Mouse (Mus musculus) heart, adult 2 months (tissue): ENCODE data around the gene Vps13d. TPM values are rescaled to one million over a fixed set of nuclear protein-coding genes. Genes with fewer than 3 reads are reported as not detected.
"Not testable (repeated sequence)": the region's sequence is repeated elsewhere in the genome, so short reads cannot be mapped to it uniquely, and the experiment has no call there.

Source experiments
- DNase-seq, 2 experiments: peaks; one replicate each; pipeline ENCODE4 v3.0.0; 2021
- H3K27ac ChIP-seq: fragments of 200-600 bp; 2 replicates; pipeline ENCODE4 v1.8.1; 2022
- H3K27me3 ChIP-seq: fragments of 200-500 bp; 2 replicates; pipeline ENCODE4 v1.6.1; 2012; ENCODE audit warnings: mild to moderate bottlenecking, low read length, inconsistent platforms, mixed read lengths; ENCODE audit not compliant: control insufficient read depth, insufficient read depth
- H3K36me3 ChIP-seq: fragments of 200-500 bp; 2 replicates; pipeline ENCODE4 v1.6.1; 2012; ENCODE audit warnings: low read length, inconsistent platforms; ENCODE audit not compliant: control insufficient read depth, insufficient read depth
- H3K4me1 ChIP-seq: fragments of 200-500 bp; 2 replicates; pipeline ENCODE4 v1.6.1; 2011; ENCODE audit warnings: low read length; ENCODE audit not compliant: control insufficient read depth, insufficient read depth
- H3K4me3 ChIP-seq: fragments of 200-600 bp; 2 replicates; pipeline ENCODE4 v1.8.1; 2022
- H3K79me2 ChIP-seq: fragments of 200-500 bp; replicated peaks from 2 replicates; pipeline ENCODE4 v1.6.1; 2012; ENCODE audit warnings: mild to moderate bottlenecking, inconsistent platforms, low read length, moderate library complexity, mixed read lengths; ENCODE audit not compliant: control insufficient read depth, insufficient read depth
- H3K9ac ChIP-seq: fragments of 200-500 bp; 2 replicates; pipeline ENCODE4 v1.6.1; 2012; ENCODE audit warnings: low read depth, mild to moderate bottlenecking, control low read depth, inconsistent platforms, low read length, mixed read lengths
- CTCF ChIP-seq: fragments of 200-600 bp; IDR thresholded peaks from 2 replicates; pipeline ENCODE4 v1.8.1; 2022; ENCODE audit warnings: antibody characterized with exemption, mild to moderate bottlenecking, moderate library complexity
- EP300 ChIP-seq: fragments of 200-500 bp; IDR thresholded peaks from 2 replicates; pipeline ENCODE4 v1.6.1; 2011; ENCODE audit warnings: low read depth, low read length, control low read depth; ENCODE audit not compliant: insufficient read depth
- POLR2A ChIP-seq: fragments of 200-500 bp; IDR thresholded peaks from 2 replicates; pipeline ENCODE4 v1.6.1; 2011; ENCODE audit warnings: mild to moderate bottlenecking, low read depth, low read length, control low read depth; ENCODE audit not compliant: insufficient read depth
- WGBS: fragments of 180-500 bp; shearing (Covaris S2); methylation state at CpG from one replicate; pipeline ENCODE4 v1.1.7; 2018; 5-methylcytosine and 5-hydroxymethylcytosine counted together
- intact Hi-C: fragments of 180-260 bp; cut with DNase I; formaldehyde crosslinking; loops from one replicate; pipeline ENCODE4 v1.15.1; 2025
- polyA plus RNA-seq: library from polyadenylated mRNA; depleted of rRNA; stranded (reverse); fragments of >200 nt; gene quantifications from 2 replicates; pipeline ENCODE4 v1.2.3, GENCODE M21; 2012
- total RNA-seq, 2 experiments: library from RNA; stranded (reverse); gene quantifications; 2 replicates each; pipeline ENCODE4 v1.2.3; 2021

Gene Vps13d
- total and polyA plus RNA-seq, 3 experiments: 24.8 to 77.1 (median 65.8) TPM

DNA sequence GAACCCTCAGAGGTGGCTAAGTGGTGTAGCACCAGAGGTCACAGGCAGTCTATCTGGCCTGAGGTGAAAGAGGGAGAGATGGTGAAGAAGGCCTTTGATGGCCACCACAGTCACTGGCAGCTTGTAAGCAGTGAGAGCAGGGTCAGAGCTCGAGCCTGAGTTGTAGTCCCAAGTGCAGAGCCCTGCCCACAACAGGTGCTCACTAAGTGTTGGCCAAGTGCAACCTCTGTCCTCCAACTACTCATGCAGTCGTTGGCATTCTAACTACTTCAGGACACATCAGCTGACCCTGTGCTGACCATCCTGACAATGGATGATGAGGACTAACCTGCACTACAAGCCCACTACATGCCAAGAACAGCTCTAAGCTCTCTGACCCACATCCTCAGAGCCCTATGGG, 7.2 kb downstream of the Vps13d start:
- no peak overlapping the region for H3K4me3 ChIP-seq
- WGBS: 48% methylated on average over 2 of the region's 2 CpGs
- no peak overlapping the region for H3K27ac ChIP-seq
- peaks cover 6% of the 10 kb centered on the region for H3K79me2 ChIP-seq
- no peaks in the 10 kb centered on the region for H3K27me3 ChIP-seq
- TF ChIP-seq CTCF (no peak), EP300 (no peak)
- H3K9ac ChIP-seq: no peak overlapping the region
- no peak for DNase-seq
- H3K4me1 ChIP-seq: peaks cover 9% of the 10 kb centered on the region
- H3K36me3 ChIP-seq: peaks cover 23% of the 10 kb centered on the region
- intact Hi-C loops: no loop called here

DNA sequence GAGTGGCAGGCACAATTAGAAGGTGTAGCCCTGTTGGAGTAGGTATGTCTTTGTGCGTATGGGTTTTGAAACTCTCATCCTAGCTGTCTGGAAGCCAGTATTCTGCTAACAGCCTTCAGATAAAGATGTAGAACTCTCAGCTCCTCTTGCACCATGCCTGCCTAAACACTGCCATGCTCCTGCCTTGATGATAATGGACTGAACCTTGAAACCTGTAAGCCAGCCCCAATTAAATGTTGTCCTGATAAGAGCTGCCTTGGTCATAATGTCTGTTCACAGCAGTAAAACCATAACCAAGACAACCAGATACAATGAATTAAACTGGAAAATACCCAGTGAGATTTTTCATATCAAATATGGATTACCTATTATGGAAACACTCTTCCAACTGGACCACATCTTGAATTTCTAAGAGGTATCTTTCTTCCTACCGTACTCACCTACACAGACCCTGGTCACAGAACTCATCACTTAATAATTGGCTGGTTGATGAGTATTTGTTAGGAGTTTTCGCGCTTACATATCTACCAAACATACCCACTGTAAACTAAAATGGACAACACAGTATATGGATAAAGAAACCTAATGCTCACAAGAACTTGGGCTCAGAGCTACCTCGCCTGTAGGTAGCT, 15.8 kb downstream of the Vps13d start:
- H3K27ac ChIP-seq: no peak overlapping the region
- WGBS: 96% methylated on average over 5 of the region's 5 CpGs
- no peak overlapping the region for H3K9ac ChIP-seq
- no peaks in the 10 kb centered on the region for H3K4me1 ChIP-seq
- H3K27me3 ChIP-seq: no peaks in the 10 kb centered on the region
- peaks cover 11% of the 10 kb centered on the region for H3K36me3 ChIP-seq
- intact Hi-C loops: loop anchor here (2.0 kb wide), 1 partner anchor 28 kb away; no protein-coding TSS in a partner anchor
- DNase-seq: no peak
- TF ChIP-seq POLR2A: no peak
- no peak for TF ChIP-seq CTCF
- no peak for TF ChIP-seq EP300
- no peak overlapping the region for H3K4me3 ChIP-seq
- H3K79me2 ChIP-seq: peaks cover 5% of the 10 kb centered on the region; the same call in 1 of the 2 replicates

DNA sequence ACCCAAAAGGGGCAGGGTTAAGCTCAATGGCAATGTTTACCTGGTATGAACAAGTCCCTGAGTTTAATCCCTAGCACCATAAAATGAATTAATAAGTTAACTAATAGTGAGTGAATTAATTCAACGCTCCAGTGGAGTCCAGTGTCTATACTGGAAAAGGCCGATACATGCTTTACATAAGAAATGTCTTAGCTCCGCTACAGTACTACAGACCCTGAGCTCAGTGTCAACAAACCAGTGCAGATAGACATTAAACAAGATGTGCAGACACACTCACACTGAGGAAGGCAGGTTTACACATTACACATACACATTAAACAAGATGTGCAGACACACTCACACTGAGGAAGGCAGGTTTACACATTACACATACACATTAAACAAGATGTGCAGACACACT, 29.3 kb downstream of the Vps13d start:
- not testable (repeated sequence) for H3K27me3 ChIP-seq, H3K79me2 ChIP-seq, H3K27ac ChIP-seq, H3K36me3 ChIP-seq, H3K4me1 ChIP-seq, DNase-seq, H3K4me3 ChIP-seq, H3K9ac ChIP-seq
- intact Hi-C loops: loop anchor here (10.0 kb wide), 1 partner anchor 401 kb away; no protein-coding TSS in a partner anchor
- 96% methylated on average over 3 of the region's 3 CpGs for WGBS

DNA sequence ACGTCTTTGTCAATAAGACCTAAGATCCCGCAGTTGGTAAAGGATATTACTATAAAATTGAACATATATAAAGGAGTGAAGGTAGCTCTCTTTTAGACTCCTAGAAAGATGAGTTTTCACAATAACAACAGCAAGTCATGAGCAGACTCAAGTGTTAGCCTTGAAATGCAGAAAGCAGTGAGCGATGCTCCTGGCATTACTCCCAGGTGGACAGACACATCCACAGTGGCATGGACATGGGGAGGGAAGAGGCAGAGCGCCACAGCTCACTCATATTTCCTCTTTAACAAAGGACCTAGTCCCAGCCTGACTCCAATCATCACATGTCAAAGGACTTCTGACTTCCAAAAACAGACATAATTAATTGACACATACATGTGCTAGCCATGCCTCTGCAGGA, 30.7 kb downstream of the Vps13d start:
- Histone ChIP-seq H3K9ac (no peak overlapping the region), H3K4me1 (no peaks in the 10 kb centered on the region), H3K27me3 (no peaks in the 10 kb centered on the region), H3K36me3 (no peaks in the 10 kb centered on the region; the same call in 1 of the 2 replicates), H3K27ac (no peak overlapping the region), H3K4me3 (no peak overlapping the region), H3K79me2 (no peaks in the 10 kb centered on the region)
- TF ChIP-seq CTCF (no peak), POLR2A (no peak)
- DNase-seq: no peak
- intact Hi-C loops: loop anchor here (10.0 kb wide), 1 partner anchor 399 kb away; no protein-coding TSS in a partner anchor
- WGBS: 91% methylated on average over 4 of the region's 4 CpGs

DNA sequence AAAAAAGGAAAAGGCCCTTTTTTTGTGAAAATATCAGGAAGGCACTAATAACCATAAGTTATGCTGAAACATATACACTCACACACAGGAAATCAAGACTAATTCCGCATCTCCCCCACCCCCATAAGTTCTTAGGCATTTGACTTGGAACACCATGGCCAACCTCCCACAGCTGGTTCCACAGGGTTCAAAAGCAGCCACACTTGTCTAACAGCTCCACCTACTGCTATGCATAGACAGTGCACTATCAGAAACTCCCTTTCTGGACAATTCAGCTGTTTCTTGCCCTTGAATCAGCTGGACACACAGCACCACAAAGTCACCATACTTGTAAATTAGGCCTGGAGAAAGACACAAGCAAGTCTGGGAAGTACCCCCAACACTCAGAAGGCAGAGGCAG, 33.6 kb downstream of the Vps13d start:
- H3K4me3 ChIP-seq: no peak overlapping the region
- no peak overlapping the region for H3K27ac ChIP-seq
- no peaks in the 10 kb centered on the region for H3K79me2 ChIP-seq
- WGBS: 79% methylated on average over 1 of the region's 1 CpGs
- intact Hi-C loops: loop anchor here (10.0 kb wide), 1 partner anchor 396 kb away; no protein-coding TSS in a partner anchor
- H3K36me3 ChIP-seq: no peaks in the 10 kb centered on the region; the same call in 1 of the 2 replicates
- H3K9ac ChIP-seq: no peak overlapping the region
- no peak for TF ChIP-seq EP300
- TF ChIP-seq CTCF: peak; percentile 59
- H3K4me1 ChIP-seq: no peaks in the 10 kb centered on the region
- DNase-seq: no peak
- no peaks in the 10 kb centered on the region for H3K27me3 ChIP-seq

DNA sequence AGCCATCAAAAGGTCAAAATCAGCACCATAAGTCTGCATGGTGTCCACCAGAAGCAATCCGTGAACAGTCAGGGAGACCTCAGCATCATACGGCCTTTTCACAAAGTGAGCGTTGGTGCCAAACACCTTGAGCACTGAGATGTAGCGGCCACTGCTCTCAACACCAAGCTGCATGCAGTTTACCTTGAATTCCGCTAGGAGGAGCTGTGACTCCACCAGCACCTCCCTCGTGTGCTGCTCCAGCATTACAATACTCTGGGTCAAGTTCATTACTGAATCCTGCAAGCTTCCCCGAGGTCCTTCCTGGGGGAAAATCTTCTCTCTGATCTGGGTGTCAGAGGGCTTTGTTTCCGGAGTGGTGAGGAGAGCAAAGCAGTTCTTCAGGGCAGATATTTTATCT, 38.8 kb downstream of the Vps13d start:
- H3K27ac ChIP-seq: no peak overlapping the region
- H3K4me3 ChIP-seq: no peak overlapping the region
- H3K79me2 ChIP-seq: no peaks in the 10 kb centered on the region
- H3K9ac ChIP-seq: no peak overlapping the region
- no peaks in the 10 kb centered on the region for H3K4me1 ChIP-seq
- intact Hi-C loops: loop anchor here (2.0 kb wide), 2 partner anchors 131 to 139 kb away; no protein-coding TSS in a partner anchor
- peaks cover 2% of the 10 kb centered on the region for H3K36me3 ChIP-seq
- peak; percentile 55 to 58 for DNase-seq
- H3K27me3 ChIP-seq: no peaks in the 10 kb centered on the region
- WGBS: 30% methylated on average over 8 of the region's 8 CpGs
- no peak; the same call in none of the 2 replicates for TF ChIP-seq CTCF
- no peak for TF ChIP-seq POLR2A
- peak; percentile 86 for TF ChIP-seq EP300
